Mouse (Mus musculus): ENCODE results near the gene Hist1h2ag.

- TF ChIP-seq CTCF (IDR thresholded peaks at IDR 0.05; ENCODE audit: control insufficient read depth, insufficient read depth, low read length) (no peak), POLR2A (IDR thresholded peaks at IDR 0.05; ENCODE audit: borderline replicate concordance, control insufficient read depth, low read depth, low read length) (no peak)
Measured at GRCm38 (mm10) chr13:22061422-22061821, 18.7 kb upstream of the Hist1h2ag start.

Data from bone marrow, adult 2 months (tissue).